8 mouse cellular contexts compared by ENCODE assay signal in genomic region chr19:5802787-5803040, GRCm38 (mm10). TPM values are rescaled to one million over a fixed set of nuclear protein-coding genes. Genes with fewer than 3 reads are reported as not detected.
DNase-seq lines count a peak whose midpoint lies in the region; ATAC-seq and TF ChIP-seq lines count a peak whose summit lies in the region.

No protein-coding gene starts in this region.

- no peak for TF ChIP-seq EP300 in MEL (IDR thresholded peaks at IDR 0.05; ENCODE audit: low read depth in 1 of 2, low read length in 2 of 2)

- peaks cover 46% of the 10 kb centered on the region for H3K79me2 ChIP-seq in MEL (ENCODE audit: control insufficient read depth, insufficient read depth, low read length, poor library complexity)

- DNase-seq in heart, postnatal 25 days (ENCODE audit: low spot score) = no peak
- no peak for DNase-seq in MEL (ENCODE audit: low read depth, low spot score)
- no peak for DNase-seq in hindbrain, embryonic 11.5 days (ENCODE audit: low spot score)
- DNase-seq in midbrain, embryonic 11.5 days (ENCODE audit: low spot score, missing footprints) = no peak
- no peak for DNase-seq in layer of hippocampus, adult 9-10 months (ENCODE audit: low spot score)
- DNase-seq in frontal cortex, postnatal 10 days (ENCODE audit: low spot score in 2 of 2) = no peak
- DNase-seq in left cerebral cortex, postnatal 14 days (ENCODE audit: low spot score in 2 of 2) = no peak

- H3K36me3 ChIP-seq in heart, embryonic 16.5 days (ENCODE audit: control insufficient read depth, insufficient read depth) = peaks cover 12% of the 10 kb centered on the region
- peaks cover 8 to 17% of the 10 kb centered on the region in 2 experiments for H3K36me3 ChIP-seq in MEL (ENCODE audit: control insufficient read depth in 1 of 2, insufficient read depth in 2 of 2, low read length in 2 of 2)
- no peaks in the 10 kb centered on the region for H3K36me3 ChIP-seq in hindbrain, embryonic 11.5 days (ENCODE audit: control insufficient read depth, insufficient read depth, low read length)
- peaks cover 5% of the 10 kb centered on the region for H3K36me3 ChIP-seq in midbrain, embryonic 11.5 days (ENCODE audit: control insufficient read depth, insufficient read depth, low read length)

- 1% methylated on average over 4 of the region's 4 CpGs for WGBS in heart, embryonic 16.5 days
- WGBS in hindbrain, embryonic 11.5 days = under 1% methylated on average over 4 of the region's 4 CpGs
- WGBS in midbrain, embryonic 11.5 days = under 1% methylated on average over 4 of the region's 4 CpGs

- H3K27me3 ChIP-seq in heart, embryonic 16.5 days (ENCODE audit: control insufficient read depth, insufficient read depth, low read length) = no peaks in the 10 kb centered on the region
- no peaks in the 10 kb centered on the region for H3K27me3 ChIP-seq in MEL (ENCODE audit: control insufficient read depth in 1 of 2, insufficient read depth in 2 of 2, low read length in 2 of 2)
- no peaks in the 10 kb centered on the region for H3K27me3 ChIP-seq in hindbrain, embryonic 11.5 days (ENCODE audit: control insufficient read depth, insufficient read depth, low read length)
- no peaks in the 10 kb centered on the region for H3K27me3 ChIP-seq in midbrain, embryonic 11.5 days (ENCODE audit: control insufficient read depth, insufficient read depth, low read length)

- no peaks in the 10 kb centered on the region for H3K9me3 ChIP-seq in heart, embryonic 16.5 days (replicated peaks; ENCODE audit: control insufficient read depth, low read length)
- no peaks in the 10 kb centered on the region for H3K9me3 ChIP-seq in MEL (replicated peaks; ENCODE audit: insufficient read depth, low read length)
- H3K9me3 ChIP-seq in hindbrain, embryonic 11.5 days (ENCODE audit: control insufficient read depth, low read length) = no peaks in the 10 kb centered on the region
- no peaks in the 10 kb centered on the region for H3K9me3 ChIP-seq in midbrain, embryonic 11.5 days (ENCODE audit: control insufficient read depth, low read length)

- H3K4me3 ChIP-seq in heart, embryonic 16.5 days (ENCODE audit: low read length) = peak overlapping the region; percentile 55
- peak overlapping the region; percentile 26 to 71 for H3K4me3 ChIP-seq in MEL (ENCODE audit: control insufficient read depth in 1 of 2, insufficient read depth in 1 of 2, low read depth in 2 of 2, low read length in 2 of 2)
- H3K4me3 ChIP-seq in hindbrain, embryonic 11.5 days (ENCODE audit: low read depth, low read length) = peak overlapping the region; percentile 43
- H3K4me3 ChIP-seq in midbrain, embryonic 11.5 days (ENCODE audit: low read depth, low read length) = peak overlapping the region; percentile 99

- no peak; a peak in 1 of 4 replicates for TF ChIP-seq POLR2A in MEL (IDR thresholded peaks at IDR 0.05; ENCODE audit: control insufficient read depth in 1 of 2, insufficient read depth in 1 of 2, low read depth in 1 of 2, low read length in 2 of 2, poor library complexity in 1 of 2)

- TF ChIP-seq CTCF in MEL (IDR thresholded peaks at IDR 0.05 in 2 of 3, conservative IDR thresholded peaks at IDR 0.05 in 1 of 3; ENCODE audit: control insufficient read depth in 1 of 3, insufficient read depth in 1 of 3, low read depth in 2 of 3, low read length in 3 of 3, poor library complexity in 1 of 3, severe bottlenecking in 1 of 3) = no peak

- H3K27ac ChIP-seq in heart, embryonic 16.5 days (ENCODE audit: low read length) = peak overlapping the region; percentile 100
- H3K27ac ChIP-seq in MEL (ENCODE audit: control insufficient read depth, low read depth, low read length) = peak overlapping the region; percentile 98
- H3K27ac ChIP-seq in hindbrain, embryonic 11.5 days (ENCODE audit: low read depth, low read length) = peak overlapping the region; percentile 99
- H3K27ac ChIP-seq in midbrain, embryonic 11.5 days (ENCODE audit: low read depth, low read length) = peak overlapping the region; percentile 95

- peak overlapping the region; percentile 81 for H3K4me2 ChIP-seq in heart, embryonic 16.5 days (ENCODE audit: low read depth, low read length)
- peak overlapping the region; percentile 76 for H3K4me2 ChIP-seq in hindbrain, embryonic 11.5 days (replicated peaks; ENCODE audit: low read depth, low read length)
- peak overlapping the region; percentile 85 for H3K4me2 ChIP-seq in midbrain, embryonic 11.5 days

- peaks cover 30% of the 10 kb centered on the region for H3K4me1 ChIP-seq in heart, embryonic 16.5 days (ENCODE audit: control insufficient read depth, insufficient read depth, low read length)
- peaks cover 0 to 29% of the 10 kb centered on the region in 2 experiments; a peak in 3 of 4 replicates for H3K4me1 ChIP-seq in MEL (ENCODE audit: control insufficient read depth in 1 of 2, insufficient read depth in 2 of 2, low read length in 2 of 2)
- H3K4me1 ChIP-seq in hindbrain, embryonic 11.5 days (replicated peaks; ENCODE audit: control insufficient read depth, insufficient read depth, low read length) = peaks cover 16% of the 10 kb centered on the region
- H3K4me1 ChIP-seq in midbrain, embryonic 11.5 days (ENCODE audit: control insufficient read depth, insufficient read depth, low read length) = peaks cover 32% of the 10 kb centered on the region

- intact Hi-C loops in heart, postnatal 25 days (cut with DNase I) = loop anchor here (1.0 kb wide), 1 partner anchor 43 kb away; no protein-coding TSS in a partner anchor
- intact Hi-C loops in left cerebral cortex, postnatal 14 days (cut with DNase I) = loop anchor here (1.0 kb wide), 1 partner anchor 44 kb away; no protein-coding TSS in a partner anchor

- TF ChIP-seq RAD21 in MEL (IDR thresholded peaks at IDR 0.05; ENCODE audit: low read depth, low read length) = no peak

- peak overlapping the region; percentile 86 for H3K9ac ChIP-seq in heart, embryonic 16.5 days (ENCODE audit: low read length)
- peak overlapping the region; percentile 95 for H3K9ac ChIP-seq in MEL (ENCODE audit: control insufficient read depth, low read depth, low read length, poor library complexity, severe bottlenecking)
- H3K9ac ChIP-seq in hindbrain, embryonic 11.5 days (ENCODE audit: low read depth, low read length) = peak overlapping the region; percentile 90
- peak overlapping the region; percentile 98 for H3K9ac ChIP-seq in midbrain, embryonic 11.5 days (ENCODE audit: low read length)

- no peak for ATAC-seq in heart, embryonic 16.5 days (replicated peaks; ENCODE audit: extremely low read depth, insufficient read depth, low FRiP score)
- ATAC-seq in hindbrain, embryonic 11.5 days (ENCODE audit: low FRiP score) = no peak
- no peak for ATAC-seq in midbrain, embryonic 11.5 days (ENCODE audit: low FRiP score)

TF ChIP-seq in MEL, 35 proteins besides CTCF, POLR2A, EP300 and RAD21:
- TF ChIP-seq ETS1 (IDR thresholded peaks at IDR 0.05; ENCODE audit: low read depth, low read length) (no peak), BHLHE40 (IDR thresholded peaks at IDR 0.05; ENCODE audit: borderline replicate concordance, low read depth, low read length) (no peak), MEF2A (IDR thresholded peaks at IDR 0.05; ENCODE audit: extremely low read depth, insufficient replicate concordance, low read depth, low read length, poor library complexity, severe bottlenecking) (no peak), HCFC1 (IDR thresholded peaks at IDR 0.05; ENCODE audit: low read depth, low read length) (no peak), POLR2AphosphoS5 (IDR thresholded peaks at IDR 0.05; ENCODE audit: borderline replicate concordance, low read depth, low read length) (no peak), MYB (IDR thresholded peaks at IDR 0.05; ENCODE audit: low read depth, low read length) (no peak), USF2 (IDR thresholded peaks at IDR 0.05; ENCODE audit: borderline replicate concordance in 1 of 2, insufficient read depth in 1 of 2, low read depth in 1 of 2, low read length in 2 of 2) (no peak), MAZ (IDR thresholded peaks at IDR 0.05; ENCODE audit: low read depth, low read length) (no peak), USF1 (IDR thresholded peaks at IDR 0.05; ENCODE audit: low read depth, low read length) (no peak), KAT2A (conservative IDR thresholded peaks at IDR 0.05; ENCODE audit: low read depth, low read length) (no peak), TAL1 (IDR thresholded peaks at IDR 0.05; ENCODE audit: low read length) (no peak), CHD2 (IDR thresholded peaks at IDR 0.05; ENCODE audit: low read length) (no peak), CHD1 (IDR thresholded peaks at IDR 0.05; ENCODE audit: low read depth, low read length) (0 out of 2 replicates have a peak, but pooled peaks have one; percentile 96), UBTF (IDR thresholded peaks at IDR 0.05; ENCODE audit: borderline replicate concordance, insufficient read depth, low read depth, low read length) (0 out of 2 replicates have a peak, but pooled peaks have one; percentile 54), GABPA (IDR thresholded peaks at IDR 0.05; ENCODE audit: low read depth, low read length) (no peak), MXI1 (IDR thresholded peaks at IDR 0.05; ENCODE audit: low read depth, low read length) (no peak), NELFE (IDR thresholded peaks at IDR 0.05; ENCODE audit: low read depth, low read length) (no peak)
TF ChIP-seq in MEL: peak in this region for 2.

RNA-seq across cellular contexts. Expression of gene Scyl1, which starts 31.5 kb away (rescaled TPM):
- polyA plus RNA-seq in heart, embryonic 16.5 days (2015; fragmentation: Nextera tagmentation; extraction: Ambion mirVana) = 62.1 and 66.6 TPM in 2 replicates
- 10 to 100 TPM; 63.5 to 64.1 TPM for total RNA-seq in heart, postnatal 25 days (2021)
- total RNA-seq in MEL (2012; rRNA removed) = 35.5 and 36.0 TPM in 2 replicates
- polyA plus RNA-seq in MEL (2012; ENCODE audit: insufficient read depth in 1 of 2, insufficient read length in 2 of 2, low read depth in 1 of 2, low replicate concordance in 2 of 2, missing spikeins in 1 of 2) = 10 to 100 TPM in 1 of 2 experiments, not detected in 1; 64.1 TPM
- polyA plus RNA-seq in hindbrain, embryonic 11.5 days (2014; fragmentation: Nextera tagmentation; extraction: Ambion mirVana) = 47.2 and 55.7 TPM in 2 replicates
- 48.2 and 58.6 TPM in 2 replicates for polyA plus RNA-seq in midbrain, embryonic 11.5 days (2014; fragmentation: Nextera tagmentation; extraction: Ambion mirVana)
- 10 to 100 TPM; 77.7 to 79.5 TPM for total RNA-seq in left cerebral cortex, postnatal 14 days (2021)

Comparison
In these comparisons a context has a peak if more than half of its experiments do, and no peak if none do; other contexts are left out.
1. H3K4me3 ChIP-seq: peak in every context shown above with its lines; median percentile 99 in midbrain, embryonic 11.5 days; 55 in heart, embryonic 16.5 days; 48 in MEL; 43 in hindbrain, embryonic 11.5 days.